Mouse (Mus musculus) kidney, postnatal 4 days (tissue): ENCODE data around the gene Tbc1d4.

ENCODE experiments used
- DNase-seq, 2 experiments: peaks; one replicate each; pipeline ENCODE4 v3.0.0; 2021; ENCODE audit warnings: mixed read lengths in 2 of 2

Tbc1d4 gene

DNA sequence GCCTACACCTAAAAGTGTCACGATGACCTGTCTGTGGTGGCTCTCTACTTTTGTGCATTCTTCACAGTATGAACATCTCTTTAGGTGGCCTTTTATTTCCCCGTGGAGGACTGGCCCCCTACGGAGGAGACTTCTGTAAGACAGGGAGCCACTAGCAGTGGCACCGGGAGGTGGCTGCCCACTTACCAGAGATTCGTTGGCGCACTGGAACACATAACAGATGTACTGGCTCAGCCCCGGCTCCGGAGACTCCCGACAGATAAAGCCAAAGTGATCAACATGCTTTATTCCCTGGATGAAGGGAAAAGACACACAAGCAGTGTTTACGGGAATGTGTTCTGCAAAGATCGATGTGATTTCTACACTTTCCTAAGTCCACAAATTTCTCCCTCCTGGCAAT is 108.2 kb downstream of the Tbc1d4 start:
- no peak for DNase-seq

DNA sequence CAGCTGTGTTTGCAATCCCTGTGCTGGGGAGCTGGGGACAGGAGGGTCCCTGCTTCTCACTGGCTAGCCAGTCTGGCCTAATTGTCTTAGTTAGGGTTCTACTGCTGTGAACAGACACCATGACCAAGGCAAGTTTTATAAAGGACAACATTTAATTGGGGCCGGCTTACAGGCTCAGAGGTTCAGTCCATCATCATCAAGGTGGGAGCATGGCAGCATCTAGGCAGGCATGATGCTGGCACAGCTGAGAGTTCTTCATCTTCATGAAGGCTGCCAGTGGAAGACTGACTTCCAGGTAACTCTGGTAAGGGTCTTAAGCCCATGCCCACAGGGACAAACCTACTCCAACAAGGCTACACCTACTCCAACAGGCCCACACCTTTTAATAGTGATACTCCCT is 109.2 kb downstream of the Tbc1d4 start:
- DNase-seq: no peak

DNA sequence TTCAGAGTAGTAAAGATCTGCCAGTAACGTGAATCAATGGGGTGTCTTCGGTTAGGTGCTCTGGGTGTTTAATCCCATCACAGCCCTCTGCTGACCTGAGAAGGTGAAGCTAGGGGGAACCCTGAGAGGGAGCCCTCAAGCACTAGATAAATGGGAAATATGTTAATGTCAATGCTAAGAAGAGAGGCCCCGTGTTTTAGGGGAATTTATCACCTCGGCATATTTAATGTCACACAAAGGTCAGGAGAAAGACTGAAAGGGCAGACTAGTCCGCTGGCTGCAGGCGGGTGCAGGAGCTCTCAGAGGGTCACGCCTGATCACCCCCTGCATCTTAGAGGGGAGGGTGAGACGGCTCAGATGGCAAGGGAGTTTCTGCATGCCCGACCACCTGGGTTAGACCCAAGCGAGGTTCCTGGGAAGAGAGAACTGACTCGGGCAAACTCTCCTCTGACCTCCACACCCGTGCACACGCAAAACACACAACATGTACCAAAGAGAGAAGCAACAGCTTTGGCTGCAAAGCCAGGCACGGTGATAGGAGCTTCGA is 120.7 kb downstream of the Tbc1d4 start:
- DNase-seq: no peak

DNA sequence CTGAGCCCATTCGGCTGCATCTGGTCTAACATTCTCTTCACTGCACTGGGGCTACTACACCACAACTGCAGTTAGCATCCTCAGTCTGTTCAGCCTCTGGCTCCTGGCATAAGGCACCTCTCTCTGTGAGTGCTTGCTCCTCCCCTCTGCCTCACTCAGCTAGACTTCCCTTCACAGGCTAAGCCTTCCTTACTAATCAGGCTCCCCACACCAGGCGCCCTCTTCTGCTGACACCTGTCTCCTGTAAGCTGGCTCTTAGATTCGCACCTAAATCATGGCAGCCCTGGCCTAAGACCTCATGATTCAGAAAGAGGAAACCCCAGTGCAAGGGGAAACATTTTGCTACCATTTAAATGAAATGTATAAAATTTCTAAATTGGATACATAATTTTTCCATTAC is 122.4 kb downstream of the Tbc1d4 start:
- no peak for DNase-seq

DNA sequence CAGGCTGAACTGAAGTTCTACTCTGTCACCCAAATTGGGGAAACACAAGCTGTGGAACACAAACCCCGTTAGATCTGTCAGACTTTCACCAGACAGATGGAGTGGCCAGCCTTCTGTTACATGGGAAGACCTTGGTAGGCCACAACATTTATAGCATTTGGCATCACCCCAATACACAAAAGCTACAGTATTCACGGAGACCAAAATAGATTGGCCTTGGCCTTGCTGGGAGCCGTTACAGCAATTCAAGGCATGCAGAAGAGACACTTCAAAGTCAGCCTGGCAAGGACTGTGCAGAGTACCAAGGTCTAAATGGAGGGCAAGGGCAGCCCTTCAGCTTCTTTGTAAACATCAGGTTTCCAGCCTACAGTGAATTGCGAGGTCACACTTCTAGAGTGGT is 125.8 kb downstream of the Tbc1d4 start:
- no peak for DNase-seq

DNA sequence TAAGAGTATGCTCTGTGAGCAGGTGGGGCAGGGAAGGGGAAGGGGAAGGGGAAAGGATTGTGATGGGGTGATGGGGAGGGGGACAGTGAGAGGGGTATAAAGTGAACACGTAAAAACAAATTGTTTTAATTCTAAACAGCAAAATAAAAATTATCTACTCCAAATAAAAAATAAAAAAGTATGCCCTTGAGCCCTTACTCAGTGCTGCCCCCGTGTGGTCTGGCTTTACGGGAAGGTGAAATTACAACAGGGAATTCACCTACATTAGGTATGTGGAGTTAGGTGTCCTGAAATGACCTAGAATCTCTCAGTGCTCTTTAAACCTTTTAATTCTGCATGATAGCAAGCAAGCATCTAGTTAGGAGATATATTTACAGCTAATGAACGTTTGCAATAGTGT is 126.7 kb downstream of the Tbc1d4 start:
- peak; percentile 69 to 74 for DNase-seq

DNA sequence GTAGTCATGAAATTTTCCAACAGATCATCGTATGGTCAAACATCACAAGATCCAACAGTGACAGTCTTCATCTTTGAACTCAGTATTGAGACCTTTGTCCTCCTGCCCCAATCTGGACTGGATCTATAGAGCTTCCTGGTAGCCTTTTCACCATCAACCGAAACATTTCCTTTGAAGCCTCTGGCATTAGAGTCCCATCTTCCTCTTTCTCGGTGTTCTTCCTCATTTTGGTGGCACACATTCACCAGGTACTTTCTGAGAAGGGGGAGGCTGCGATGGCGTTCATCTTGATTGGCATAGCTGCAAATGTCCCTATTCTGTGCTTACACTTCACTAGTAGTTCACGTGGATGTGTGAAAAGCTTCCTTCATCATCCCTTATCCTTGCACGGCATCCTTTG is 127.8 kb downstream of the Tbc1d4 start:
- no peak for DNase-seq

DNA sequence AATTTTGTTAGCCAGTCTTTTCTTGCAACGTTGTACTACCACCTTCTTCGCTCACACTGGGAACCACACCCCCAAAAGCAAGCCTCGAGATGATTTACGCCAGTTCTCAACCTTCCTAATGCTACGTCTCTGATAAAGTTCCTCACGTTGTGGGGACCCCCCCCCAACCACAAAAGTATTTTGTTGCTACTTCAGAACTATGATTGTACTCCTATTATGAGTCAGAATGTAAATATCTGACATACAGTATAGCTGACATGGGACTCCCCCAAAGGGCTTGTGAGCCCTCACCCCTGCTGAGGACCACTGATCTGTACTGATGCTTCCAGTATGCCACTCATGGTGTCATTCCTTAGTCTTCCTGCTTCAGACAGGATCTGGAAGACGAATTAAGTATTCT is 128.4 kb downstream of the Tbc1d4 start:
- DNase-seq: no peak

DNA sequence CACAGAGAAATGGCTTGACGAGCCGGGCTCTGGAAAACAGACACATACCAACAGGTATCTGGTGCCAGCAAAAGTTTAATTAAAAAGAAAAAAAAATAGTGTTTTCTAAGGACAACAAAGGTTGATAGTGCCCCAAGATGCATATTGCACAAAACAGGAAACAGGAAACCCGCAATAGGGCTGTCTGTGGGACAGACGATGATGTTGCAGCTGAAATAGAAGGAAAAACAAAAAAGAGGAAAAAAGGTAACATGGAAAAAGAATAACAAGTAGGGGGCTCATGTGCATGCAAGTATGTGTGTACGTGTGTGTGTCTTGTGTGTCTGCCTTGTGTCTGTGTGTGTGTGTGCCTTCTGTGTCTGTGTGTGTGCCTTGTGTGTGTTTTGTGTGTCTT is 131.2 kb downstream of the Tbc1d4 start:
- no peak for DNase-seq

DNA sequence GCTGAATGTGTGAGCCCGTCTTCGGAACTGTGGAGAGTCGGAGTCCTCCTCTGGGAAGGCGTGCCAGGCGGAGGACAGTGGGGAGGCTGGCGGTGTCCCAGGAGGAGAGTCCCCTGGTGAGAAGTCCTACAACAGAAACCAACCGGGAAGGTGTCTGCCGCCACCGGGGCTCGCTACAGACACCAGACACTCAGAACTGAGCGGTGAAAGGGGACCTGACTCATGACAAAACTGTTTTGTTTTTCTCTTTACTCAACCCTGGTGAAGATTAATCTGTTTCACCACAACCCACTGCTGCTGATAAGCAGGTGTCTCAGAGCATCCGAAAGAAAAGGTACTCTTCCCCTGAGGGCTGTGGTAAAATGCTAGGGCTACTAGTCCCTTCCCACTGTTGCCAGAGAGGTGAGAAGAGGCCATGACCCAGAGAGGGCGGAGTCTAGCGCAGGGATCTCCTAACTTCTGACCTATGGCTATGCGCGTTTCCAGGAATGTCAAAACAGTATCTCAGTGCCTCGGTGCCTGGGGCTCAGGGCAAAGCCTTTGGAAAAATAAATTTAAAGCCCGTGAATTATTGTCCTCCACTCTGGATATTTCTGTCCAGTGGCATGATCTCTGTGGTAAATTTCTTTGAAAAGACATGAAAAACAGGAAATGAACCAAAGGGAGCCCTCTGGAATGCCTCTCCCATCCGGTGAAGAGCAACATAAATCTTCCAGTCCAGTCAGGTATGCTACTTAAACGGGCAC is 131.7 kb downstream of the Tbc1d4 start:
- peak; percentile 26 to 54 for DNase-seq

DNA sequence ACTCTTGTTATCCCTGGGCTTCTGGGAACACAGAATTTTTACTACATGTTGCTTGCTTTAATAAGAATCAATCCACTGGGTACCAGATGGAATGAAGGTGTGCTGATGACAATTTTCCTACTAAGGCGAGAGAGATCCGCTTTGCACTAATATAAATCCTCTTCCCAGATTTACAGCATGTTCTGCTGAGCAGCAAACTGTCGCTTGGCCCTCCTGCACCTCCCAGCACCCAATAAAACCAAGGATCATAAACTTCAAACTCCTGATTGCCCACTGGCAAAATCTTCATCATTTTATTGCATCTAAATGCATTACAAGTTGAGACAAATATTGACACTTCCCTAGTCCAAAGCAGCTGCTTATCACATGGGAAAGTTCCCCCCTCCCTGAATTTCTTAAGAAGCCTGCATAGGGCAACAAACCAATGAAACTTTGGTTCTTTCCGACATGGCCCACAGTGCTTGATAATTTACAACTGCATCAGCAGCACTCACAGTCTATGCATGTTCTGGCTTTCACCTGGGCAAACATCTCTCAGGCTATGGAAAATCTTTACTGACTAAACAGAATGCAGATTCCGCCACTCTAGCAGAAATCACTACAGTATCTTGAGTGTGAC is 139.4 kb downstream of the Tbc1d4 start:
- DNase-seq: no peak

DNA sequence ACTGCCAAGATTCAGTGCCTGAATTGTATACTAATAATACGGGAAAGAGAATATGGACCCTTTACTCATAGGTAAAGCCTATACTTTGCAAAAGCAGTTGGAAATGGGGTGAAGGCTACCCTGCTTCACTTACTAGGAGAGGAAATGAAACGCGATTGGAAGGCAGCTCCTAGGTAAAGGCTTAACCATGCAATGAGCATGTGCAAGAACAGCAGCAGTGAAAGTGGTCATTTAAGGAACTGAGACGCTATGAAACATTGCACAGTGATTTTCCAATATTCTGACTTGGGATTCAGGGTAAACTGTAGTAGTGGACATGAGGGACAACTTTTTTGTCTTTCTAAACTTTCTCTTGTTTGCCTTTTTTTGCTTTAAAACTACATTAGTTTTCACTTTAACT is 140.8 kb downstream of the Tbc1d4 start:
- no peak for DNase-seq

DNA sequence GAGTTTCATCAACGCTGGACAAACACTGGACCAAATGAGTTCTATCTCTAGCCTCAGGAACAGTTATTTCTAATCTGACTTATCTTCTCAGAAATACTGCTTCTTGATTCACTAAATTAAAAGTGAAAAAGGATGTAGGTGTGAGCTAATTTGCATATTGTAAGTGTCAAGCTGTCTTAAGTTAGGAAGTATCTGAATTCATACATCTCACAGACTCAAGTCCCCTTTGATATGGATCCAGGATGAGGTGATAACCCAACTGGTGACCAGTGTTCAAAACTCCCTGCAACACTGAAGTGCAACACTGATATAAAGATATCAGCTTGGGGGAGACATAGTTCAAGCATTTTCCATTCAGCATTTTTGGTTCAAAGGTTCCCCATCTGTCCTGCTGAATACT is 141.5 kb downstream of the Tbc1d4 start:
- DNase-seq: no peak

DNA sequence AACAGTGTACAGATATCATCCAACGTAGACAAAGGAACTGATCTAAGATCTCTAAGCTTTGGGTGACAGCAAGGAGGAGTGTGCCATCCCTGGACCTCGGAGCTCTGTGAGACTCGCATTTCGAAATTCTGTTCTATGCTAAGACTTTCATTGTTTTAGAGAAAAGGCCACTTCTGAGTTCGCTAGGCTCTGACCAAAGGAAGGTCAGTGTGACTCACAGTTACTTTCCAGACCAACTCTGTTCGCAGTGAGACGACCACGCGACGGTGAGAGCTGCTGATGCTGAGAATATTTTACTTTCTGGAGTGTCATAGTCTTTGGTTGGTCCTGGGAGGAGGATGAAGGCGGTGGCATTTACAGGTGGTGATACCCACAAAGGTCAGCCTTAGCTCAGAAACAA is 142.5 kb downstream of the Tbc1d4 start:
- DNase-seq: no peak

DNA sequence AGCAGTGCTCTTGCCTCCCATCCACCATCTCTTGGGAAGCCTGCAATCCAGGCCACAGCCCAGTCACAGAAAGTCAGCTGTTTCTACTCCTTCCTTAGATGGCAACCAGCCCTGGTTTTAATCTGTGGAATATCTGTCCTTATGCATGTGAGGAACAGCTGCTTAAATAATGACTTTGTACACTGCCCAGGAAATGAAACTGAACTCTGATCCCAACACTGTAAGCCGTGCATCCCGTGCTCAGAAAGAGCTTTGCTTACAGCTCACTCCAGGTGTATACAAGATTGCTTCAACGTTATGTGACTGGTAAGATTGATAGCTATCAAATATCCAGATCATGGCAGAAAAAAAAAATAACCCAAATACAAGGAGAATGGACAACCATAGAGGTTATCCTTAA is 143.1 kb downstream of the Tbc1d4 start:
- no peak for DNase-seq

DNA sequence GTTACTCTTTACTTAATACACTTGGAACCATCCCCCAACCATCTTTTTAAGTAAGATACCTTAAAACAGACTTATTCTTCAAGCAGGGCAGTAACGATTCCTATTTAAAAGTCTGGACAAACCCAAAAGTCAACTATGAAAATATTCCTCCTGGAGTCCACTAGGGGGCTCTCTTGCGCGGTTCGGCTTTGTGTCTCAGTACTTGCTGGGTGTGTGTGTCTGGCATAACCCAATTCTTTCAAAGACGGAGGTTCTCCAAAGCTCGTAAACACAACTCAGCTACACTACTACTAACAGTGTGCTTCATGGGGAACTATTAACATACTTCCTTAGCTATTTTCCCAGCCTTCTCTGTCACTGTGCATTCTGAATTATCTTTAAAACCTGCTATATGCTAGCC is 148.2 kb downstream of the Tbc1d4 start:
- DNase-seq: peak; percentile 69 to 78

DNA sequence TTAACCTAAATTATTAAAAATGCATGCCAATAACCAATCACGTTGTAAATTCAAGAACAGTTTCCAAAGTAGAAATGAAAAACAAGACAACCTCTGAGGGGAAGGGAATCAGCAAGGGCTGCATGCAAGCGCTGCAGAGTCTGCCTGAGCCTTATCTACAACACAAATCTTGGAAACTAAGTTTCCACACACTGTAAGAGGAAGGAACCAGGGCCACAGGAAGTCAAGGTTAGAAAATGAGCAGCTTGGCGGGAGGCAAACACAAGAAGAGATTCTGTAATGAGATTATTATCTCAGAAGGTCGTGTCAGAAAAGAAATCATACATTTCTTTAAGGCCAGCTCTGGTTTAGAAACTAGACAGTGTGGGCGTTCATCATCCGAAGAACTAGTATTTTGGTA is 156.1 kb downstream of the Tbc1d4 start:
- no peak for DNase-seq

DNA sequence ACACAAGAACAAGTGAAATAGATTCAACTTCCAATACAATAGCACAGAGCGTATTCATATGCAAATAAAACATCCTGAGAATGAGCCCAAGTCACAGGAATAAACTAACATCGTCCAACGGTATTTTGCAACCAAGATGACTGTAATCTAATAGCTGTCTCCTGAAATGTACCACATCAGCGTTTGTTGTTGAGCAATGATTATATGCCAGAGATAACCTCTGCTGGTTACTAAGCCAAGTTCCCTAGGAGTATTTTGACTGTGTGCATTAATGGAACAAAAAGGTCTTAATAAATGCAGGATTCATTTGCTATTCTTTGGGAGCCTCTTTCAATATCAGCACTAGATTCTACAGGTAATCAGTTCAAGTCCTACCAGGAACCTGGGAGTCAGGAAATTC is 161.1 kb downstream of the Tbc1d4 start:
- DNase-seq: no peak

DNA sequence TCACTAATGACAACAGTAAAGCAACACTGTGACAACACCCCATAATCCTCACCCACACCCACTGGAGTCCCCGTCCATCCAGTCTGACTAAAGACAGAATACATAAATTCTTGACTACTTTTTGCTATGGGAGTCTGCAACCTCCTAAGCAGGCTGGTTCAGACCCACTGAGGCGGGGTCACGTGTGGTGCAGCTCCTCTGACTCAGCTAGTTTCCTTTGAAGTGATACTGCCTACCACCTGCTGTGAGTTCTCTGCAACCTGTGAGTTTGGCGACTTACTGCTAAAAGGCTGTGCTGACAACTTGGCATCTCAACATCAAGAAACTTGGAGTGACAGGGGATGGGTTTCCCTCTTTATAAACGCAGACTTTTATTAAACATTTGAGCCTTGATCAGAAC is 163.8 kb downstream of the Tbc1d4 start:
- DNase-seq: no peak

DNA sequence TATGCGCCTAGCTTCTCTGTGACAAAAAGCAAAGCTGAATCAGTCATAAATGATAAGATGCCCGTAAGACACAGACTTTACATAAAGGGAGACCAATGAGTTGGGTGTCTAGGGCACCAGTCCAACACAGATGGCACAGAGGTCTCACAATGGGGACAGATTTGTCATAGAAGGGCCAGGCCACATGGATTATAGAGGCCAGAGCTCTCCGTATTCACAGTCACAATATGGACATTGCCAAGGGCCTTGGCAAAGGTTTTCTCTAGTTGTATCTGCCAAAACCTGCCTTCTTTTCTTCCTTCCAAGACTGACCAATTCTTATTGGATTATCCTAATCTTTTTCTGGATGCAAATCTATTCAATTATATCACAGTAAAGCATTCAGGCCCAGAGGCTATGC is 171.1 kb downstream of the Tbc1d4 start:
- no peak for DNase-seq

DNA sequence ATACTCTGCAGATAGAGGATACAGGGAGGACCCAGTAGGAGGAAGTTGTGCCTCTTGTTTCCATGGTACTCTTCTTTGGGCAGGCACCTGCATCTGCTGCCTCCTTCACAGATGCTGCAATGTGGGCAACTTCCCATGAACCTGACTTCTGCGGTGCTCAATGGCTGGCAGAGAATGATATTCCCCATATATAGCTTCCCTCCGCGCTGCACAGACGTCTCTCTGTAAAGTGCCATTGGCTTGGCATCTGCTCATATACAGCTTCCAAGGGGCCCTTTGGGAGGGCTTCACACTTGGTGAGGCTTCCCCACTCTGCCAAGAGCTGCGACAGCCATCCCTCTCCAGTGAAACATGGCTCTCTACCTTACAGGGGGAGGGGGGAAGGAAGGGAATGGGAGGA is 178.5 kb downstream of the Tbc1d4 start:
- DNase-seq: no peak

DNA sequence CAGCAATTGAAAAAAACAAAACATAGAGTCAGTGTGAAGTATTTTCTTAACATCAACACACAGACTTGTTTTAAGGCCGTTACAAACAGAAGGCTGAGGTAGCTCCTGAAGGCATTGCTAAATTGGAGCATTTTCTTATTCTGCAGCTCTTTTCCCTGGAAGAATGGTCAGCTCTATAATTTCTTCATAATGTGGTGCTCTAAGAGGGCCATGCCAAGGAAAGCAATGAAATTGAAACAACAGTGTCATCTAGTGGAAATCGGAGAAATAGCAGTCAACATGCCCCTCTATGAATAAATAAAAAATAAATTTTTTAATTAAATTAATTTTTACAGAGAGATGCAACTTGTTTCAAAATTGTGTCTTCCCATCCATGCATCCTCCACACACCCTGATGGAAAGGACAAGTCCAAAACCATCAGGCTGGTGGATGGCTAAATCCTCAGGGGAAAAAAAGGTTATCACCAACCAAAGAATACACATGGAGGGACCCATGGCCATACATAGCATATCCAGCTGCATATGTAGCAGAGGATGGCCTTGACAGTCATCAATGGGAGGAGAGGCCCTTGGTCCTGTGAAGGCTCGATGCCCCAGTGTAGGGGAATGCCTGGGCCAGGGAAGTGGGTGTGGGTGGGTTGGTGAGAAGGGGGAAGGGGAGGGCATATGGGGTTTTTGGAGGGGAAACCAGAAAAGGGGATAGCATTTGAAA is 180.0 kb downstream of the Tbc1d4 start:
- no peak for DNase-seq

DNA sequence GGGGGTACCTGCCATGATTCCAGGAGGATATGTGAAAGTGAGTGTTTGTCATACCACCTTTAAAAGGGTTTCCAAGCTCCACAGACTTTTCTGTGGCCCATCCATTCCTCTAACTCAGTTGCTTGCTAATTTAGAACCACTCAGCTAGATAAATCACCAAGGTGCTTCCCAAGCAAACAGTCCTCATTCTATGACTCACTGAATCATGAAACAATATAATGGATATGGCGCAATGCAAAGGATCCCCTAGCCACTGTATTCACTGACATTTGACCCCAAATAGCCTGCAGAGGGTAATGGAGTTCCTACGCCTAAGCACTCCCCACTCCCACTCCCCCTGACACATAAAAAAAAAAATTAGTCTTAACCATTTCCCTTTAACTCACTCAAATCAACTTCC is 191.3 kb downstream of the Tbc1d4 start:
- no peak for DNase-seq
